Mouse (Mus musculus): ENCODE measurements around the gene Tpr. TPM values are rescaled to one million over a fixed set of nuclear protein-coding genes. Genes with fewer than 3 reads are reported as not detected.

The Tpr gene
- polyA plus RNA-seq (2015; fragmentation: Nextera tagmentation; extraction: Ambion mirVana) = 103 and 114 TPM in 2 replicates

GRCm38 (mm10) chr1:150392638-150393487 lies at the start of gene Tpr, which contains the start of gene Odr4:
Tpr (plus strand) TSS chr1:150392838.
Odr4 (minus strand) TSS chr1:150393080.
- H3K9me3 ChIP-seq (replicated peaks) = no peaks in the 10 kb centered on the region
- DNase-seq (peak; percentile 95), ATAC-seq (ENCODE audit: low read depth) (peak; percentile 95)
- H3K4me3 ChIP-seq (replicated peaks) = peak within 1 kb of the TSS; percentile 79
- under 1% methylated on average over 67 of the region's 76 CpGs for WGBS (ENCODE audit: insufficient replicate concordance)
- H3K9ac ChIP-seq = peak within 1 kb of the TSS; percentile 86
- H3K36me3 ChIP-seq = peaks cover 40% of the 10 kb centered on the region
- peak within 1 kb of the TSS; percentile 89 for H3K27ac ChIP-seq
- no peaks in the 10 kb centered on the region for H3K27me3 ChIP-seq
- peaks cover 13% of the 10 kb centered on the region for H3K4me1 ChIP-seq (replicated peaks)
- H3K4me2 ChIP-seq = peak within 1 kb of the TSS; percentile 68

- no peaks in the 10 kb centered on the region for H3K27me3 ChIP-seq
- H3K4me3 ChIP-seq (replicated peaks) = no peak overlapping the region
- H3K4me2 ChIP-seq = no peak overlapping the region
- H3K9ac ChIP-seq = no peak overlapping the region
- WGBS (ENCODE audit: insufficient replicate concordance) = 76% methylated on average over 1 of the region's 1 CpGs
- ATAC-seq (ENCODE audit: low read depth) (no peak), DNase-seq (no peak)
- H3K36me3 ChIP-seq = peaks cover 28% of the 10 kb centered on the region
- H3K9me3 ChIP-seq (replicated peaks) = no peaks in the 10 kb centered on the region
- H3K27ac ChIP-seq = no peak overlapping the region
- no peaks in the 10 kb centered on the region for H3K4me1 ChIP-seq (replicated peaks)
Observed at GRCm38 (mm10) chr1:150360864-150361263, 31.8 kb upstream of the Tpr start.

- Histone ChIP-seq H3K9ac (no peak overlapping the region), H3K4me2 (no peak overlapping the region)
Observed at GRCm38 (mm10) chr1:150372895-150373294, 19.7 kb upstream of the Tpr start.

GRCm38 (mm10) chr1:150374247-150374646 lies 18.4 kb upstream of the Tpr start:
- H3K27ac ChIP-seq = no peak overlapping the region
- H3K4me3 ChIP-seq (replicated peaks) = no peak overlapping the region
- H3K4me2 ChIP-seq = no peak overlapping the region
- ATAC-seq (ENCODE audit: low read depth) (no peak), DNase-seq (no peak)
- H3K9me3 ChIP-seq (replicated peaks) = no peaks in the 10 kb centered on the region
- peaks cover 16% of the 10 kb centered on the region; the same call in 1 of the 2 replicates for H3K36me3 ChIP-seq
- no peaks in the 10 kb centered on the region for H3K4me1 ChIP-seq (replicated peaks)
- 68% methylated on average over 2 of the region's 2 CpGs for WGBS (ENCODE audit: insufficient replicate concordance)
- H3K9ac ChIP-seq = no peak overlapping the region
- H3K27me3 ChIP-seq = no peaks in the 10 kb centered on the region

More at GRCm38 (mm10) chr1:150372895-150373294, 19.7 kb upstream of the Tpr start:
- H3K27ac ChIP-seq = no peak overlapping the region
- ATAC-seq (ENCODE audit: low read depth) (no peak), DNase-seq (no peak)
- no peaks in the 10 kb centered on the region for H3K9me3 ChIP-seq (replicated peaks)
- no peak overlapping the region for H3K4me3 ChIP-seq (replicated peaks)
- WGBS (ENCODE audit: insufficient replicate concordance) = 61% methylated on average over 3 of the region's 3 CpGs
- H3K27me3 ChIP-seq = no peaks in the 10 kb centered on the region
- no peaks in the 10 kb centered on the region for H3K4me1 ChIP-seq (replicated peaks)
- H3K36me3 ChIP-seq = peaks cover 19% of the 10 kb centered on the region; the same call in 1 of the 2 replicates

- Histone ChIP-seq H3K36me3 (peaks cover 48% of the 10 kb centered on the region), H3K4me2 (no peak overlapping the region), H3K9ac (no peak overlapping the region), H3K4me3 (replicated peaks) (no peak overlapping the region), H3K9me3 (replicated peaks) (no peaks in the 10 kb centered on the region), H3K27ac (no peak overlapping the region), H3K4me1 (replicated peaks) (no peaks in the 10 kb centered on the region), H3K27me3 (no peaks in the 10 kb centered on the region)
- no peak for DNase-seq
- no peak for ATAC-seq (ENCODE audit: low read depth)
- WGBS (ENCODE audit: insufficient replicate concordance) = 72% methylated on average over 4 of the region's 4 CpGs
Observed at GRCm38 (mm10) chr1:150384138-150384537, 8.5 kb upstream of the Tpr start.

GRCm38 (mm10) chr1:150387572-150387971 lies 5.1 kb upstream of the Tpr start:
- H3K9ac ChIP-seq = no peak overlapping the region
- H3K27ac ChIP-seq = no peak overlapping the region
- H3K36me3 ChIP-seq = peaks cover 48% of the 10 kb centered on the region
- no peaks in the 10 kb centered on the region for H3K27me3 ChIP-seq
- no peaks in the 10 kb centered on the region for H3K9me3 ChIP-seq (replicated peaks)
- ATAC-seq (ENCODE audit: low read depth) (no peak), DNase-seq (no peak)
- 79% methylated on average over 9 of the region's 9 CpGs for WGBS (ENCODE audit: insufficient replicate concordance)
- no peak overlapping the region for H3K4me3 ChIP-seq (replicated peaks)
- H3K4me1 ChIP-seq (replicated peaks) = peaks cover 7% of the 10 kb centered on the region
- H3K4me2 ChIP-seq = no peak overlapping the region

GRCm38 (mm10) chr1:150389390-150390129 lies 3.1 kb upstream of the Tpr start:
- ATAC-seq (ENCODE audit: low read depth) = no peak
- Histone ChIP-seq H3K27me3 (no peaks in the 10 kb centered on the region), H3K9me3 (replicated peaks) (no peaks in the 10 kb centered on the region), H3K9ac (no peak overlapping the region), H3K36me3 (peaks cover 37% of the 10 kb centered on the region), H3K4me1 (replicated peaks) (peaks cover 7% of the 10 kb centered on the region), H3K4me3 (replicated peaks) (no peak overlapping the region), H3K27ac (no peak overlapping the region), H3K4me2 (no peak overlapping the region)
- DNase-seq = no peak
- 82% methylated on average over 6 of the region's 6 CpGs for WGBS (ENCODE audit: insufficient replicate concordance)

GRCm38 (mm10) chr1:150391931-150392637 lies 554 bp upstream of the Tpr start:
- H3K27me3 ChIP-seq = no peaks in the 10 kb centered on the region
- DNase-seq (no peak), ATAC-seq (ENCODE audit: low read depth) (peak; percentile 4; the same call in 1 of the 2 replicates)
- whole genome bisulfite sequencing (ENCODE audit: insufficient replicate concordance) = 9% methylated on average over 11 of the region's 11 CpGs
- peaks cover 13% of the 10 kb centered on the region for H3K4me1 ChIP-seq (replicated peaks)
- peak overlapping the region; percentile 68 for H3K4me2 ChIP-seq
- H3K4me3 ChIP-seq (replicated peaks) = peak overlapping the region; percentile 79
- H3K27ac ChIP-seq = peak overlapping the region; percentile 89
- H3K36me3 ChIP-seq = peaks cover 39% of the 10 kb centered on the region
- no peaks in the 10 kb centered on the region for H3K9me3 ChIP-seq (replicated peaks)
- H3K9ac ChIP-seq = peak overlapping the region; percentile 78

- H3K4me1 ChIP-seq (replicated peaks) = peaks cover 13% of the 10 kb centered on the region
- H3K27ac ChIP-seq = peak overlapping the region; percentile 89
- ATAC-seq (ENCODE audit: low read depth) (peak; percentile 32), DNase-seq (no peak)
- no peaks in the 10 kb centered on the region for H3K27me3 ChIP-seq
- WGBS (ENCODE audit: insufficient replicate concordance) = under 1% methylated on average over 27 of the region's 27 CpGs
- peak overlapping the region; percentile 68 for H3K4me2 ChIP-seq
- H3K9ac ChIP-seq = peak overlapping the region; percentile 86
- peak overlapping the region; percentile 79 for H3K4me3 ChIP-seq (replicated peaks)
- no peaks in the 10 kb centered on the region for H3K9me3 ChIP-seq (replicated peaks)
- H3K36me3 ChIP-seq = peaks cover 38% of the 10 kb centered on the region
Observed at GRCm38 (mm10) chr1:150393488-150393852, 832 bp downstream of the Tpr start.

- Histone ChIP-seq H3K4me3 (replicated peaks) (no peak overlapping the region), H3K36me3 (peaks cover 39% of the 10 kb centered on the region), H3K4me2 (no peak overlapping the region), H3K27ac (no peak overlapping the region), H3K9ac (no peak overlapping the region), H3K4me1 (replicated peaks) (peaks cover 13% of the 10 kb centered on the region), H3K27me3 (no peaks in the 10 kb centered on the region), H3K9me3 (replicated peaks) (no peaks in the 10 kb centered on the region)
- ATAC-seq (ENCODE audit: low read depth) = no peak
- WGBS (ENCODE audit: insufficient replicate concordance) = 73% methylated on average over 3 of the region's 3 CpGs
- DNase-seq = no peak
Observed at GRCm38 (mm10) chr1:150396001-150396400, 3.4 kb downstream of the Tpr start.

- Histone ChIP-seq H3K36me3 (peaks cover 62% of the 10 kb centered on the region), H3K4me2 (no peak overlapping the region), H3K4me1 (replicated peaks) (no peaks in the 10 kb centered on the region), H3K27me3 (no peaks in the 10 kb centered on the region), H3K9me3 (replicated peaks) (no peaks in the 10 kb centered on the region), H3K27ac (no peak overlapping the region), H3K9ac (no peak overlapping the region), H3K4me3 (replicated peaks) (no peak overlapping the region)
- WGBS (ENCODE audit: insufficient replicate concordance) = 86% methylated on average over 3 of the region's 3 CpGs
- no peak for DNase-seq
- no peak for ATAC-seq (ENCODE audit: low read depth)
Observed at GRCm38 (mm10) chr1:150403914-150404313, 11.3 kb downstream of the Tpr start.

All from liver, embryonic 13.5 days (tissue).